Mouse (Mus musculus) liver, postnatal 0 days (tissue): ENCODE measurements around the gene Lclat1.

Experiments
- CTCF ChIP-seq: sonication (generic); IDR thresholded peaks from 2 replicates; pipeline ENCODE4 v1.5.1; 2016; ENCODE audit warnings: antibody characterized with exemption, low read depth
- EP300 ChIP-seq: IDR thresholded peaks from 2 replicates; pipeline ENCODE4 v1.6.1; 2016; ENCODE audit warnings: antibody characterized with exemption, low read depth, mild to moderate bottlenecking

- no peak for TF ChIP-seq CTCF
- no peak for TF ChIP-seq EP300
Measured at GRCm38 (mm10) chr17:73271797-73272600, 164.2 kb downstream of the Lclat1 start.
